Mouse (Mus musculus): ENCODE measurements around the gene Fam84b.
A peak's percentile ranks its signal among the peaks of the same experiment; 100 is the strongest.

The Fam84b gene

DNA sequence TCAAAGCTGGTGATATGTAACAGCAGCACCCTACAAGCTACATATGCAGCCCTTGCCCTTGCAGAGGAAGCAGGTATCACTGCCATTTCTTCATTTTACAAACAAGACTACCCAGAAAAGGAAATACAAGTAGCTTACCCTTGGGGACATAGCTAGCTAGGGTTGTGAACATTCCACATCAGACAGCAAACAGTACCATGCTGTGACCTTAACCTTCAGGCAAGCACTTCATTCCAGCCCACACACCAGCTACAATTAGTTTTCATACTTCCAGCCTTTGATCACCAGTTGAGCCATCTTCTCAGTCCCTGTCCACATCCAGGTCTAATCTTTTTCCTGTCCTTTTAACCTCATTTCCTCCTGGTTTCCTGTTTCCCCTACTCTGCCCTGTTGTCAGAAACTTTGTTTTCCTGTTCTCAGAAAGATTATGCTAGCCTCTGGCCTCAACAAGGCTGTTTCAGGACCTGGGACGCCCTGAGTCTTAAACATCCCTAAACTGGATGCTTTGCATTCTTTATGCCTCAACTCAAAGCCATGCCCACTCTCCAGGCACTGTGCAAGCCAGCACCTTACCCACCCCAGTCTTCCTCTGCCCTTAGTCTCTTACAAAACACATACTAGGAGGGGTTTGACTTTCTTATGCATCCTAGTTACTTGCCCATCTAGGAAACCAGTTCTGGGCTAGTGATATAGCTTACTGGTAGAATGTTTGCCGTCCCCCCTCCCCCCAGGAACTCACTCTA, 19.9 kb downstream of the Fam84b start:
- DNase-seq (ENCODE audit: low spot score in 2 of 2), result no peak

DNA sequence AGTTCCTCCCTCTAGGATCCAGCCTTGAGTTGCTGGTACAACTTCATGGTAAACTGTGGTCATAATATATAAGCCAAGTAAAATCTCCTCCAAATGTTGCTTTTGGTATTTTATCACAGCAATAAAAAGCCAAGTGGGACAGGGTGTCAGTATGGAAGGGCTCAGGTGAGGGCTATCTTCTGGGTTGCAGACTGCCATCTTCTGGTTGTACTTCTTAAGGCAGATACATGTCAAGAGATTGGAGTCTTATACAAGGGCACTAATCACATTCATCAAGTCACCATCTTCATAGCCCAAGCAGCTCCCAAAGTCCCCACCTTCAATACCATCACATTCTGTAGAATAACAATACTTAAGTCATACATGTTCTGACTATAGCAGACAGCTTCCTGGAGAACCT, 21.0 kb downstream of the Fam84b start:
- peak in 1 of 2 experiments; percentile 16 for DNase-seq (ENCODE audit: low spot score in 2 of 2)

DNA sequence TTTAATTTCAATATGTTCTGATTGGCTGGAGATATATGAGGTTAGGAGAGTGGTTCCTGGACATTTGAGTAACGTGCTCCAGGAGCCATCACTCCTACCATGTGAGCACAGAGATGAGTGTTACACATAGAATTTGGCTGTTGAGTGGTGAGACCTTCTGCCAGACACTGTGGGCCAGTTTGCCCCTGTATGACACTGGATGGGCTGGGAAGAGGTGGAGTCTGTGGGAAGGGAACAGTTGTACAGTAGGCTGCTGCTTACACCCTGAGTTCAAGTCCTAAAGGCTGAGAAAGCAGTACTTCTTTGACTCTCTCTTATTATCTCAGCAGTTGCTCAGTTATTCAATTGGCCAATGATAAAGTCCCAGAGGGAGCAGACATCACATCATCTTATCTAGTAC, 27.4 kb downstream of the Fam84b start:
- no peak for DNase-seq (ENCODE audit: low spot score in 2 of 2)

DNA sequence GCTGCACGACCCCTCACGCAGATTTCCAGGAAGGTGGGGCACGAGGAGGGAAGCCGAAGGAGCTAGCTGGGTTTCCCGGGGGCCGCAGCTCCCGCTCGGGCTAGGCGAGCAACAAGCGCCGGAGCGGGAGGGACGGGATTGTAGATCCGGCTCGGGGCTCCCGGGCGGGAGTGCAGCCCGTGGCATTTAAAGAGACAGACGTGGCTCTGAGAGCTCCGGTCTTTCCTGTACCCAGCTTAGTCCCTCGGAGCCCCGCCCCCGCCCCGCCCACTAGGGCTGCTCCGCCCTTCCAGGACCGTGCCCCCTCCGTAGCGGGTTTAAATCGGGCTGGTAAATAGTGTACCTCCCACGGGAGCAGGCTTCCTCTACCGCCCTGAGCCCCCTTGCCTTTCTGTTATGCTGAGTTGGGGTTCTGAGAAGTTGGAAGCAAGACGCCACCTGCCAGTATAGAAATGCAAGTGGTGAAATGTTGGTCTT, 28.8 kb downstream of the Fam84b start:
- DNase-seq (ENCODE audit: low spot score in 2 of 2), result peak; percentile 88 to 93

DNA sequence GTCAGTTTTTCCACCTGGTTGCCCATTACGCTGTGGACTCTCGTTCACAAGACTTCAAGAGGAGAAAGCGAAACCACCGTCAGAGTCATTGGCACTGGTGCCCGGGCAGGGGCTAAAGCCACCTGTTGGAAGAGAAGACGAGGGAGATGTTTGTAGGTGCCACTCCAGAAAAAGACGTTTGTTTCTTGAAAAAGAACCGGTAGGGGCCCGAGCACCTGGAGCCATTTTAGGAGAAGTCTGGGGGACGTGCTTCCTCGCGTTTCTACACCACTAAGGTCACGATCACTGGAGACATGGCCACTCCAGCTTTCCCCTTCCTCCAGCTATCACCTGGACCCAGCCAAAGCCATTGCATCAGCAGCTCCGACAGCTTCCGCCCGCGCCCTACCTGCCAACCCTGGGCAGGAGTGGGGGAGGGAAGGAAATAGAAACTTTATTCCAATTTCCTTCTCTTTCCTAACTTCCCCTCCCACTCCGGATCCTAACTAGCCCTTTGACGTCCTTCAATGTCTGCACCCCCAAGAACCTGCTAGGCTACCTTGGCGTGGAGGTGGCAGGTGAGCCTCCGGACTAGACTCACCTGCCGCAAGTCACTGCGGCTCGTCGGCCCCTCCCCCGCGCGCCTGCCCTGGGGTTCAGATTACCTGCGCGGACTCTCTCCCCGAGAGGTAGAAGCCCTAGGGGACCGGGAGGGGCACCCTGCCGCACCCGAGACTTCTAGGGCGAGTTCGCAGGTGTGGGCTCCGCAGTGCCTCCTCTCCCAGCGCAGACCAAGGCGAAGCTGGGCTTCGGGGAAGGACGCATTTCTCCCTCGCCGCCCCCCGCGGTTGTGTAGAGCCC, 29.5 kb downstream of the Fam84b start:
- DNase-seq (ENCODE audit: low spot score in 2 of 2), result peak; percentile 27 to 35

DNA sequence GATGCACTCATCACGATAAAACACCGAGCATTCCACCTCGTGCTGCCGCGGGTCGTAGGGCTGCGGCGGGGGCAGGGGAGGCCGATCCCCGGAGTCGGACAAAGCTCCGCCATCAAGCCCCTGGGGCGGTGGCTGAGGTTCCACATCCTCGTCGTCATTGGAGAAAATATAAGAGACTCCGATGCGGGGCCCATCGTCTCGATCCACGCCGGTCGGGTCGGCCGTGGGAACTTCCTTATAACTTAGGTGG, 30.0 kb downstream of the Fam84b start:
- peak; percentile 21 to 31 for DNase-seq (ENCODE audit: low spot score in 2 of 2)

DNA sequence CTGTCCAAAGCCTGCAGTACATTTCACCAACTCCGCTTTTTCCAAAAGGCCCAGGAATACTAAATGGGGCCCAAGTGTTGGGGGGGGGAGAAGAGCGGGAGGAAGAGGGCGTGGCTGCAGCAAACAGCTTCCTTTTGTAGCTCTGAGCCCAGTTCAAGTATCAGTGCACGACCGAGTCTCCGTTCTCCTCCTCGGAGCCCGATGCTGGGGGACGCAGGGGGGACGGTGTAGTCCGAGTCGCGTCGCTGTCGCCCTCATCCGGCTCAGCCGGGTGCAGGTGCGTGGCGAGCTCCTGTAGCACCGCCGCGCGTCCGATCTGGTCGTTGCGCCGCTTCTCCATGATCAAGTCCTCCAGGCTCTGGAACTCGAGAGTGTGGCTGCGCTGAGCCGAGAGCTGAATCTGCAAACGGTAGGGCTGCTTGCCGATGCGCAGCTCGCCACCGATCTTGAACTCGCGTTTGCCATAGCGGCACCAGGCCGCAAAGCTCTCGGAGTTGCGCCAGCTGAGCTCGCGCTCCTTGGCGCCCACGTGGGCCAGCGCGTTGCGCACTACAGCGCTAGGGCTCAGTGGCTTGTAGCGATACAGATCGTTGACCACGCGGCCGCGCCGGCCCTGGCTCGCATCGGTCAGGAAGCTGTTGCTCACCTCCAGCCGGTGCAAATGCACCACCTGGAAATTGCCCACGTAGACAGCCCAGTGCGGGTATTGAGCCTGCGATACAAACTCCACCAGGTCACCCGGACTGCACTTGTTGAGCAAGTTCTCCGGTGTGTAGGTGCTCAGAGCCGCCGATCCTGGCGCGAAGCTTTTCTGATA, 30.6 kb downstream of the Fam84b start:
- peak; percentile 42 to 48 for DNase-seq (ENCODE audit: low spot score in 2 of 2)

DNA sequence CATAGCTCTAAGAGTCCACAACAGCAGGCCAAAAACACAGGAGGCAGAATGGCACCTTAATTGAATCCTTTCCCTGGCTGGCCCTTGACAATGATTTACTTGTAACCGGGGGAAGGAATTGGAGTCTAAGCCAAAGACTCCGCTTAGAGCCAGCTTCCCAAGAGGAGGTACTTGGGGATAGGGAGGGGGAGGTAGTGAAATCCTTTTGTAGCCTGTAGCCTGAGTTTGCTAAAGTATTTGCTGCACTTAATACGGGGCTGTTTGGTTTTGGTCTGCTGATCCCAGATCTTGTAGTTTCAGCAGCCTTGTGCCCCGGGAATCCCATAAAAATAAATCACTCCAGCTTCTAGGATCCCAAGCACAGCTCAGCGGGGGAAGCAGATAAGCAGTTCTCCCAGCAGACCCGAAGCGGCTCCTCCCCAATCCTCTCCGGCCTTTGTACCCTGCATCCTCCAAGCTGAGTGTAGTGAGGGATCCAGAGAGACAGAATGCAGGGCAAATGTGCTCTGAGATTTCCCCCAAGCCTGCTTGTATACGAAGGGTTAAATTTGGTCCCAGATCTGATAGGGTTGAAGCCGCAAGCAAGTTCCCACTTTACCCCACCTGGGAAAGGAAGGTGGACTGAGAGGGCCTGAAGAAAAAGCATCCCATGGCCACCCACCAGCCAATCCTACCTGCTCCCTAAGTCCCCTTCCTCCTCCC, 31.3 kb downstream of the Fam84b start:
- DNase-seq (ENCODE audit: low spot score in 2 of 2), result peak in 1 of 2 experiments; percentile 8

DNA sequence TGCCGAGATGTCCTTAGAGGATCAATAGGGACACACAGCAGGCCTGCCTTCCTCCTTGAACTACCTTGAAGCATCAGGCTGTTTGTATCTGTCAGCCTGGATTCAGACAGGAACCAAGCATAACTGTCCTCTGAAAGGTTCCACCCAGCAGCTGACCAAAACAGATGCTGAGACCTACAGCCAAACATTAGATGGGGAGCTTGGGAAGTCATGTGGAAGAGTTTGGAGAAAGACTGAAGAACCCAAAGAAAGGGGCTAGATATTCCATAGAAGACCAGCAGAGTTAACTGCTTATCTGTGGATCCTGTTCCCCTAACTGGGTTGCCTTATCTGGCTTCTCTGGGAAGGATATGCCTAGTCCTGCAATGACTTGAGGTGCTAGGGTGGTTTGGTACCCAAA, 35.1 kb downstream of the Fam84b start:
- no peak for DNase-seq (ENCODE audit: low spot score in 2 of 2)

DNA sequence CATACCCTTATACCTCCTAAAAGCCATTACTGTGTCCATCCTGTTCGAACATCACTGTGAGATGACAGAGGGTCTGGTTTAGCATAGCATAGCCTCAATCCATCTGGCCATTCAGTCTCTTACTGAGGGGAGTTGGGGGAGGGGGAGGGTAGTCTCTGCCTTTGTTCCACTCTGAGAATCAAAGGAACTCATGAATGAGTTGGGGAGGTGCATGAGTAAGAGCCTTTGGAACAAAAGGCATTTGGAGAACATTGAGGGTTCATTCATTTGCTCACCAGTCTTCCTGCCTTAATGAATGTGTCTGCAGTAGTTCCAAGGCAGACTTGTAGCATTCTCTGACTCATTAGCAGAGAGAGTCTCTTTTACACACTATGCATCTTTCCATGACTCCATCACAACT, 37.1 kb downstream of the Fam84b start:
- no peak for DNase-seq (ENCODE audit: low spot score in 2 of 2)

DNA sequence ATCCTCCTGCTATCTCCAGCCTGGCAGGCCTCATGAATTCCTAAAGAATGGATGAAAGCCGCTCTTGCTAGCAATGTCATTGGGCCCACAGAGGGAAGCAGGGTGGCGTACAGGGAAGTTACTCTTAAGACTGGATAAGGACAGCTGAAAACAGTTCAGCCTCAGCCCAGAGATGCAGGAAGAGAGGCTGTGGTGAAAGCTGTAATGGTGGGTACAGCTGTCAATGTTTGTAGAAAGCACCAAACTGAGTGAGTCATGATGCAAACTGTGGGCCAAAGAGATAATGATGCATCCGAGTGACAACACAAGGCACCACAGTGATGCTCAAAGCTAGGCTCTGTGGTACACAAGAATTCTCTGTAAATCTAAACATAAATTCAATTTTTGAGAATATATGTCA, 39.0 kb downstream of the Fam84b start:
- DNase-seq (ENCODE audit: low spot score in 2 of 2), result no peak

DNA sequence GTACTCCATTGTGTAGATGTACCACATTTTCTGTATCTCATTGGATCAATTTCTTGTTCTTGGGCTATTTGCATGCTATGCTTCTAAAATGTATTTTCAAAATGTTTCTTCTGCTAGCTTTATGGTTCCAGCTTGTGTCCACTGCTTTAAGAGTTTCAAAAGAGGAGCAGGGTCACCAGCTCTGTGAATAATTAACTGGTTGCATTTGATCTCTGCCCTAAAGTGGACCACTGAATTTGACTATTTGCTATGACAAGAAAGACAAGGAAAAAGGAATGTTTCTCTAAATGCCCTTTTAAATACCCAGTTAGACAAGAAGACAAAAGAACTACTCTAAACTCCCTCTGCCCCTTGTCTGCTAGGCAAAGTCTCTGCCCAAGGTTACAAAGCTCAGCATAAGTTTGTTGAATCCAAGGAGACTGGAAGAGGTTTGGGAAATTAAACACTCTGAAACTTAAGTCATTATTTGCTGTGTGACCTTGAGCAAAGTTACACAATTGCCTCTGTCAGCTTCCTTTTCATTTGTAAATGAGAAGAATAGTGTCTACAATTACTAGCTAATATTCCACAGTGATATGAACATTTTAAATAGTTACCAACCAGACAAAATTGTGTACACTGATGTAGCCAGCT, 60.4 kb downstream of the Fam84b start:
- DNase-seq (ENCODE audit: low spot score in 2 of 2), result no peak

DNA sequence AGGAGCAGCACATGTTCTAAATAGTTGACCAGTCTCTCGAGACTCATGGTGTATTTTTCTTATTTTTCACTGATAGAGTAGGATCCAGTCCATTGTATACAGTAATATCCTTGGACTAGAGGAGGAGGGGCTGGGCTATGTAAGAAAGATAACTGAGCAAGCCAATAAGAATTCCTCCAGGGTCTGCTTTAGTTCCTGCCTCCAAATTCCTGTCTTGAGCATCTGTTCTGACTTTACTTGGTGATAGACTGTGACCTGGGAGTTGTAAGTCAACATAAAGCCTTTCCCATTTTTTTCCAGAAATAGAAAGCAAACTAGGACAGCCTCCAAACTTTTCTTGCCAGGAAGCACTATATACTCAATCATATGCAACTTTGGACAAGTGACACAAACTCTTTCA, 64.5 kb downstream of the Fam84b start:
- no peak for DNase-seq (ENCODE audit: low spot score in 2 of 2)

DNA sequence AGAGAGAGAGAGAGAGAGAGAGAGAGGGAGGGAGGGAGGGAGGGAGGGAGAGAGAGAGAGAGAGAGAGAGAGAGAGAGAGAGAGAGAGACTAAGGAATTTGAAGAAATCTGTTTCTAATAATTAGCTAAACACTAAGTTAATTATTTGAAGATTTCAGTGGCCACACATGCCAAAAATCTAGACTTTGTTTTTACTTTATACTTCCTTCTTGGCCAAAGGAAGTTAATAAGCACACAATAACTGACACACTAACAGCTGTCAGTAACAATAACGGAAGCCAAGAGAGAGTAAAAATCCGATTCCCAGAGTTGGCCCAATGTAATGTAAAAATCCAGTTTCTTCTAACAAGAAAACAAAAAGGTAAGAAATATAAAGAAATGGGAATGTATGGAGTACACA, 69.8 kb downstream of the Fam84b start:
- DNase-seq (ENCODE audit: low spot score in 2 of 2), result no peak

DNA sequence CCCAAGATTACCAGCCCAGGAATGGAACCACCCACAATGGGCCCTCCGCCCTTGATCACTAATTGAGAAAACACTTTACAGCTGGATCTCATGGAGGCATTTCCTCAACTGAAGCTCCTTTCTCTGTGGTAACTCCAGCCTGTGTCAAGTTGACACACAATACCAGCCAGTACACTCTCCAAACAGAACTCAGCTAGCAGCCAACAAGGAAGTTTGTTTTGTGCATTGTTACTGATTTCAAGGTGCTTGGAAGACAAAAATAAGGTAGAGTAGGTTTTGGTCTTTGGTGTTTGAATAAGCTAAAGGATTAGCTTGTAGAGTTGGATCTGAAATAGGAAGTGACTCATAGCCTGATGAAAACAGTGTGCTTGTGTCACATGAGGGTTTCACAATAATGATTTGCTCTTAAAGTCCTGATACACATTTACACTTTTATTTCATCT, 74.0 kb downstream of the Fam84b start:
- DNase-seq (ENCODE audit: low spot score in 2 of 2), result no peak

DNA sequence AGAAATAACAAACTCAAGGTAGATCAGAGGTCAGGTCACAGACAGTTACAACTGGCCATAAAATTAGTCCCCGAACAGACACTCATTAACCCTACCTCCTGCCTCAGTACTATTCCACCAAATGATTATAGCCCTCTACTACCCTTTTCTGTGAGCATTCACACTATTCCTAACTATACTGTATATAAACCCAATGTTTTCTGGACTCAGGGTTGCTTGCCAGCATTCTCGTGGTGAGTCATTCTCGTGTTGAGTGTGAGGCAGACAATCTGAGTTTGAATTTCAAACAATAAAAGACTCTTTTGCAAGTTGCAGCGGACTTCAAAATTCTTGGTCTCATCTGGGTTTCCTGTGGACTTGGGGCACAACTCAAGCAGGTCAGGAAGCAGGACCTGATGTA, 74.5 kb downstream of the Fam84b start:
- DNase-seq (ENCODE audit: low spot score in 2 of 2), result no peak

All from thymus, postnatal 10 days (tissue).